Mouse (Mus musculus): ENCODE measurements around the gene Ttll8. TPM values are rescaled to one million over a fixed set of nuclear protein-coding genes. Genes with fewer than 3 reads are reported as not detected.
A peak's percentile ranks its signal among the peaks of the same experiment; 100 is the strongest.

Gene Ttll8
- total RNA-seq, 2 experiments from 2014 or later = 0.10 TPM; not detected in 1

GRCm38 (mm10) chr15:88861772-88862622 is 92.2 kb downstream of the Ttll8 start, which contains the start of gene Pim3:
Pim3 (plus strand) TSS chr15:88862186.
- DNase-seq (ENCODE audit: low spot score in 2 of 2) = peak; percentile 89 to 95

GRCm38 (mm10) chr15:88860781-88861180 is 93.4 kb downstream of the Ttll8 start:
- DNase-seq (ENCODE audit: low spot score in 2 of 2) = no peak

- DNase-seq (ENCODE audit: low spot score in 2 of 2) = no peak
Measured at GRCm38 (mm10) chr15:88859206-88859970, 94.8 kb downstream of the Ttll8 start.

GRCm38 (mm10) chr15:88858707-88859106 is 95.5 kb downstream of the Ttll8 start:
- no peak for DNase-seq (ENCODE audit: low spot score in 2 of 2)

- DNase-seq (ENCODE audit: low spot score in 2 of 2) = no peak
Measured at GRCm38 (mm10) chr15:88858141-88858541, 96.1 kb downstream of the Ttll8 start.

GRCm38 (mm10) chr15:88857361-88857760 is 96.9 kb downstream of the Ttll8 start:
- DNase-seq (ENCODE audit: low spot score in 2 of 2) = no peak

- DNase-seq (ENCODE audit: low spot score in 2 of 2) = no peak
Measured at GRCm38 (mm10) chr15:88856613-88857012, 97.6 kb downstream of the Ttll8 start.

- no peak for DNase-seq (ENCODE audit: low spot score in 2 of 2)
Measured at GRCm38 (mm10) chr15:88855896-88856417, 98.3 kb downstream of the Ttll8 start.

GRCm38 (mm10) chr15:88854969-88855830 is 99.0 kb downstream of the Ttll8 start:
- no peak for DNase-seq (ENCODE audit: low spot score in 2 of 2)

- no peak for DNase-seq (ENCODE audit: low spot score in 2 of 2)
Measured at GRCm38 (mm10) chr15:88854119-88854968, 99.9 kb downstream of the Ttll8 start.

- no peak for DNase-seq (ENCODE audit: low spot score in 2 of 2)
Measured at GRCm38 (mm10) chr15:88853106-88853505, 101.1 kb downstream of the Ttll8 start.

- DNase-seq (ENCODE audit: low spot score in 2 of 2) = no peak
Measured at GRCm38 (mm10) chr15:88851507-88852149, 102.6 kb downstream of the Ttll8 start.

- no peak for DNase-seq (ENCODE audit: low spot score in 2 of 2)
Measured at GRCm38 (mm10) chr15:88851076-88851475, 103.1 kb downstream of the Ttll8 start.

- peak in 1 of 2 experiments; percentile 57 for DNase-seq (ENCODE audit: low spot score in 2 of 2)
Measured at GRCm38 (mm10) chr15:88850146-88850826, 103.9 kb downstream of the Ttll8 start.

- no peak for DNase-seq (ENCODE audit: low spot score in 2 of 2)
Measured at GRCm38 (mm10) chr15:88849621-88850020, 104.6 kb downstream of the Ttll8 start.

- DNase-seq (ENCODE audit: low spot score in 2 of 2) = no peak
Measured at GRCm38 (mm10) chr15:88848661-88849060, 105.6 kb downstream of the Ttll8 start.

- DNase-seq (ENCODE audit: low spot score in 2 of 2) = no peak
Measured at GRCm38 (mm10) chr15:88844966-88845365, 109.3 kb downstream of the Ttll8 start.

GRCm38 (mm10) chr15:88843486-88844097 is 110.6 kb downstream of the Ttll8 start:
- DNase-seq (ENCODE audit: low spot score in 2 of 2) = no peak
